Mouse (Mus musculus) stomach, embryonic 16.5 days (tissue): ENCODE results near the gene Hs6st3. TPM values are rescaled to one million over a fixed set of nuclear protein-coding genes. Genes with fewer than 3 reads are reported as not detected.
"Not testable (repeated sequence)": the region's sequence is repeated elsewhere in the genome, so short reads cannot be mapped to it uniquely, and the experiment has no call there.

Experiments used
- ATAC-seq: fragments of 200-750 bp; cut with Nextera tagmentation; 2 replicates; pipeline ENCODE4 v1.8.0; 2017; ENCODE audit warnings: moderate number of reproducible peaks, moderate TSS enrichment; ENCODE audit not compliant: insufficient read depth, low FRiP score
- H3K27ac ChIP-seq: fragments of 300-500 bp; sonication (generic); 2 replicates; pipeline ENCODE4 v1.5.1; 2014; ENCODE audit warnings: low read length
- H3K27me3 ChIP-seq: fragments of 300-500 bp; sonication (generic); 2 replicates; pipeline ENCODE4 v1.6.1; 2014; ENCODE audit warnings: low read length, control low read depth, mixed read lengths; ENCODE audit not compliant: control insufficient read depth, insufficient read depth
- H3K36me3 ChIP-seq: fragments of 300-500 bp; sonication (generic); 2 replicates; pipeline ENCODE4 v1.6.1; 2014; ENCODE audit warnings: low read length; ENCODE audit not compliant: control insufficient read depth, insufficient read depth
- H3K4me1 ChIP-seq: fragments of 300-500 bp; sonication (generic); 2 replicates; pipeline ENCODE4 v1.6.1; 2014; ENCODE audit warnings: low read length, control low read depth, mixed read lengths; ENCODE audit not compliant: control insufficient read depth, insufficient read depth
- H3K4me2 ChIP-seq: fragments of 300-500 bp; sonication (generic); 2 replicates; pipeline ENCODE4 v1.6.1; 2014; ENCODE audit warnings: low read depth, low read length, mixed read lengths
- H3K4me3 ChIP-seq: fragments of 300-500 bp; sonication (generic); replicated peaks from 2 replicates; pipeline ENCODE4 v1.5.1; 2014; ENCODE audit warnings: mild to moderate bottlenecking, low read length
- H3K9ac ChIP-seq: fragments of 300-500 bp; sonication (generic); 2 replicates; pipeline ENCODE4 v1.6.1; 2014; ENCODE audit warnings: low read length
- H3K9me3 ChIP-seq: fragments of 300-500 bp; sonication (generic); replicated peaks from 2 replicates; pipeline ENCODE4 v1.6.1; 2016; ENCODE audit warnings: low read length, control low read depth; ENCODE audit not compliant: control insufficient read depth
- WGBS: fragments of 180-500 bp; shearing (Covaris S2); extraction: QIAGEN DNeasy Blood & Tissue Kit; methylation state at CpG from one replicate; pipeline ENCODE4 v1.1.7; 2014; 5-methylcytosine and 5-hydroxymethylcytosine counted together
- polyA plus RNA-seq: library from polyadenylated mRNA; unstranded; fragments of >200 nt; fragmentation: Nextera tagmentation; extraction: Ambion mirVana; gene quantifications from 2 replicates; pipeline ENCODE4 v1.2.1, GENCODE M21; 2015

The Hs6st3 gene
- polyA plus RNA-seq, 1 experiment from 2014 or later, result not detected

GRCm38 (mm10) chr14:119266334-119266733, 128.2 kb downstream of the Hs6st3 start:
- WGBS, result 71% methylated on average over 7 of the region's 7 CpGs
- no peak overlapping the region for H3K4me2 ChIP-seq
- no peak overlapping the region for H3K4me3 ChIP-seq
- no peaks in the 10 kb centered on the region for H3K27me3 ChIP-seq
- no peak overlapping the region for H3K27ac ChIP-seq
- no peaks in the 10 kb centered on the region for H3K9me3 ChIP-seq
- H3K36me3 ChIP-seq, result no peaks in the 10 kb centered on the region
- H3K4me1 ChIP-seq, result no peaks in the 10 kb centered on the region
- ATAC-seq, result no peak
- no peak overlapping the region for H3K9ac ChIP-seq

- H3K4me2 ChIP-seq, result no peak overlapping the region
- no peak for ATAC-seq
- no peaks in the 10 kb centered on the region for H3K9me3 ChIP-seq
- H3K4me3 ChIP-seq, result no peak overlapping the region
- H3K27me3 ChIP-seq, result no peaks in the 10 kb centered on the region
- H3K4me1 ChIP-seq, result no peaks in the 10 kb centered on the region
- no peaks in the 10 kb centered on the region for H3K36me3 ChIP-seq
- 64% methylated on average over 7 of the region's 7 CpGs for WGBS
- H3K27ac ChIP-seq, result no peak overlapping the region
- no peak overlapping the region for H3K9ac ChIP-seq
Measured at GRCm38 (mm10) chr14:119273088-119273487, 134.9 kb downstream of the Hs6st3 start.

GRCm38 (mm10) chr14:119278156-119278555, 140.0 kb downstream of the Hs6st3 start:
- H3K9me3 ChIP-seq, H3K9ac ChIP-seq, H3K4me1 ChIP-seq, H3K4me3 ChIP-seq, H3K36me3 ChIP-seq, ATAC-seq, H3K4me2 ChIP-seq, H3K27me3 ChIP-seq, H3K27ac ChIP-seq: not testable (repeated sequence)
- WGBS, result 85% methylated on average over 10 of the region's 15 CpGs

- no peak overlapping the region for H3K27ac ChIP-seq
- ATAC-seq, result no peak
- no peaks in the 10 kb centered on the region for H3K27me3 ChIP-seq
- no peak overlapping the region for H3K4me2 ChIP-seq
- no peaks in the 10 kb centered on the region for H3K36me3 ChIP-seq
- H3K4me3 ChIP-seq, result no peak overlapping the region
- no peaks in the 10 kb centered on the region for H3K4me1 ChIP-seq
- WGBS, result 85% methylated on average over 3 of the region's 3 CpGs
- no peak overlapping the region for H3K9ac ChIP-seq
- H3K9me3 ChIP-seq, result no peaks in the 10 kb centered on the region
Measured at GRCm38 (mm10) chr14:119283951-119284350, 145.8 kb downstream of the Hs6st3 start.

- no peak for ATAC-seq
- no peaks in the 10 kb centered on the region for H3K4me1 ChIP-seq
- no peaks in the 10 kb centered on the region for H3K27me3 ChIP-seq
- no peaks in the 10 kb centered on the region for H3K9me3 ChIP-seq
- no peaks in the 10 kb centered on the region for H3K36me3 ChIP-seq
- H3K4me3 ChIP-seq, result no peak overlapping the region
- H3K4me2 ChIP-seq, result no peak overlapping the region
- WGBS, result 48% methylated on average over 1 of the region's 1 CpGs
- no peak overlapping the region for H3K9ac ChIP-seq
- no peak overlapping the region for H3K27ac ChIP-seq
Measured at GRCm38 (mm10) chr14:119289668-119290067, 151.5 kb downstream of the Hs6st3 start.

- no peaks in the 10 kb centered on the region for H3K27me3 ChIP-seq
- no peaks in the 10 kb centered on the region for H3K9me3 ChIP-seq
- H3K27ac ChIP-seq, result no peak overlapping the region
- H3K4me2 ChIP-seq, result no peak overlapping the region
- H3K36me3 ChIP-seq, result no peaks in the 10 kb centered on the region
- H3K9ac ChIP-seq, result no peak overlapping the region
- H3K4me1 ChIP-seq, result no peaks in the 10 kb centered on the region
- no peak for ATAC-seq
- 82% methylated on average over 6 of the region's 6 CpGs for WGBS
- H3K4me3 ChIP-seq, result no peak overlapping the region
Measured at GRCm38 (mm10) chr14:119294071-119294470, 155.9 kb downstream of the Hs6st3 start.

GRCm38 (mm10) chr14:119306461-119306860, 168.3 kb downstream of the Hs6st3 start:
- no peak overlapping the region for H3K27ac ChIP-seq
- no peak overlapping the region for H3K4me2 ChIP-seq
- WGBS, result 55% methylated on average over 3 of the region's 3 CpGs
- ATAC-seq, result no peak
- H3K36me3 ChIP-seq, result no peaks in the 10 kb centered on the region
- no peak overlapping the region for H3K9ac ChIP-seq
- H3K27me3 ChIP-seq, result no peaks in the 10 kb centered on the region
- no peak overlapping the region for H3K4me3 ChIP-seq
- H3K4me1 ChIP-seq, result no peaks in the 10 kb centered on the region
- H3K9me3 ChIP-seq, result no peaks in the 10 kb centered on the region

- Histone ChIP-seq H3K4me3 (no peak overlapping the region), H3K27ac (no peak overlapping the region), H3K36me3 (no peaks in the 10 kb centered on the region), H3K4me2 (no peak overlapping the region), H3K27me3 (no peaks in the 10 kb centered on the region), H3K9ac (no peak overlapping the region), H3K4me1 (no peaks in the 10 kb centered on the region), H3K9me3 (no peaks in the 10 kb centered on the region)
- WGBS, result 84% methylated on average over 2 of the region's 2 CpGs
- ATAC-seq, result no peak
Measured at GRCm38 (mm10) chr14:119318379-119318778, 180.2 kb downstream of the Hs6st3 start.

- no peak overlapping the region for H3K27ac ChIP-seq
- ATAC-seq, result no peak
- no peaks in the 10 kb centered on the region for H3K27me3 ChIP-seq
- no peaks in the 10 kb centered on the region for H3K36me3 ChIP-seq
- H3K4me3 ChIP-seq, result no peak overlapping the region
- no peak overlapping the region for H3K4me2 ChIP-seq
- no peak overlapping the region for H3K9ac ChIP-seq
- 81% methylated on average over 11 of the region's 11 CpGs for WGBS
- no peaks in the 10 kb centered on the region for H3K4me1 ChIP-seq
- no peaks in the 10 kb centered on the region for H3K9me3 ChIP-seq
Measured at GRCm38 (mm10) chr14:119347236-119347635, 209.1 kb downstream of the Hs6st3 start.

- H3K9ac ChIP-seq, result no peak overlapping the region
- no peak overlapping the region for H3K4me3 ChIP-seq
- no peaks in the 10 kb centered on the region for H3K9me3 ChIP-seq
- WGBS, result 89% methylated on average over 4 of the region's 4 CpGs
- no peaks in the 10 kb centered on the region for H3K36me3 ChIP-seq
- no peaks in the 10 kb centered on the region for H3K4me1 ChIP-seq
- no peaks in the 10 kb centered on the region for H3K27me3 ChIP-seq
- ATAC-seq, result no peak
- no peak overlapping the region for H3K27ac ChIP-seq
- H3K4me2 ChIP-seq, result no peak overlapping the region
Measured at GRCm38 (mm10) chr14:119361414-119361813, 223.3 kb downstream of the Hs6st3 start.
